Mouse (Mus musculus) heart, postnatal 0 days (tissue): ENCODE data around the gene Atxn2l.

Experiments
- CTCF ChIP-seq: IDR thresholded peaks from 2 replicates; pipeline ENCODE4 v1.5.1; 2016; ENCODE audit warnings: antibody characterized with exemption, control low read depth, low read depth
- EP300 ChIP-seq: IDR thresholded peaks from 2 replicates; pipeline ENCODE4 v1.6.1; 2016; ENCODE audit warnings: antibody characterized with exemption, low read depth

- TF ChIP-seq CTCF: no peak
- TF ChIP-seq EP300: no peak
Observed at GRCm38 (mm10) chr7:126474486-126474955, 28.7 kb downstream of the Atxn2l start.
